Mouse (Mus musculus) intestine, postnatal 0 days (tissue): ENCODE results near the gene Adcy10. TPM values are rescaled to one million over a fixed set of nuclear protein-coding genes. Genes with fewer than 3 reads are reported as not detected.

ENCODE experiments used
- ATAC-seq: fragments of 200-750 bp; cut with Nextera tagmentation; 2 replicates; pipeline ENCODE4 v1.8.0; 2017; ENCODE audit warnings: mild to moderate bottlenecking, moderate TSS enrichment, moderate library complexity
- H3K27ac ChIP-seq: fragments of 300-500 bp; sonication (generic); 2 replicates; pipeline ENCODE4 v1.5.1; 2014; ENCODE audit warnings: mild to moderate bottlenecking, low read depth, low read length, moderate library complexity
- H3K27me3 ChIP-seq: fragments of 300-500 bp; sonication (generic); replicated peaks from 2 replicates; pipeline ENCODE4 v1.6.1; 2014; ENCODE audit warnings: low read length, mixed read lengths; ENCODE audit not compliant: control insufficient read depth, insufficient read depth
- H3K36me3 ChIP-seq: fragments of 300-500 bp; sonication (generic); 2 replicates; pipeline ENCODE4 v1.6.1; 2014; ENCODE audit warnings: mild to moderate bottlenecking, moderate library complexity; ENCODE audit not compliant: control insufficient read depth, insufficient read depth
- H3K4me1 ChIP-seq: fragments of 300-500 bp; sonication (generic); replicated peaks from 2 replicates; pipeline ENCODE4 v1.6.1; 2014; ENCODE audit warnings: antibody characterized with exemption, low read length, mixed read lengths; ENCODE audit not compliant: control insufficient read depth, insufficient read depth
- H3K4me2 ChIP-seq: fragments of 300-500 bp; sonication (generic); replicated peaks from 2 replicates; pipeline ENCODE4 v1.6.1; 2014; ENCODE audit warnings: low read depth, mild to moderate bottlenecking, moderate library complexity
- H3K4me3 ChIP-seq: fragments of 300-500 bp; sonication (generic); 2 replicates; pipeline ENCODE4 v1.5.1; 2014; ENCODE audit warnings: low read depth, low read length
- H3K9ac ChIP-seq: fragments of 300-500 bp; sonication (generic); 2 replicates; pipeline ENCODE4 v1.6.1; 2014; ENCODE audit warnings: mild to moderate bottlenecking, low read depth, low read length
- H3K9me3 ChIP-seq: fragments of 300-500 bp; sonication (generic); 2 replicates; pipeline ENCODE4 v1.6.1; 2016; ENCODE audit warnings: mixed run types; ENCODE audit not compliant: control insufficient read depth
- CTCF ChIP-seq: sonication (generic); IDR thresholded peaks from 2 replicates; pipeline ENCODE4 v1.5.1; 2016; ENCODE audit warnings: low read depth, mild to moderate bottlenecking, control low read depth, antibody characterized with exemption, moderate library complexity
- WGBS: fragments of 180-500 bp; shearing (Covaris S2); extraction: QIAGEN DNeasy Blood & Tissue Kit; methylation state at CpG from one replicate; pipeline ENCODE4 v1.1.7; 2014; 5-methylcytosine and 5-hydroxymethylcytosine counted together
- polyA plus RNA-seq: library from polyadenylated mRNA; unstranded; fragments of >200 nt; fragmentation: Nextera tagmentation; extraction: Ambion mirVana; gene quantifications from 2 replicates; pipeline ENCODE4 v1.2.1, GENCODE M21; 2015

The Adcy10 gene
- polyA plus RNA-seq, 1 experiment from 2014 or later: not detected

DNA sequence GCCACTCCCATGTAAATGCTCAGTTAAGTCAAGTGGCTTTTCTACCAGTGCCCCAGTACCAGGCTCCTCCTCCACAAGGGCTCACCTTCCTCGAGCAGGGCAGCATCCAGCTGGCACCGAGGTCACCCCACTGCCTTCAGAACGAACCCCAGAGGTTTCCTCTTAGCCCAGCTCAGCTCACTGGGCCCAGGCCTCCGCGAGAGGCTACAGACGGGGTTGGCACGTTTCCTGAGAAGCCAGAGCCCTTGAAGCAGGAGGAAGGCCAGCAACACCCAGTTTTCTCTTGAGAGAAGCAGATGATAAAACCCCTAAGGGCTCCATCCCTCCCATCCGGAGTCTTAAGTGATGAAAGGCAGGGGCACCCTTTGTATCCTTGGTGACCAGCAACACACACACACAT lies 105.8 kb downstream of the Adcy10 start:
- peaks cover 17% of the 10 kb centered on the region for H3K36me3 ChIP-seq
- TF ChIP-seq CTCF: no peak
- H3K4me3 ChIP-seq: no peak overlapping the region
- H3K4me2 ChIP-seq: no peak overlapping the region
- no peaks in the 10 kb centered on the region for H3K9me3 ChIP-seq
- H3K27ac ChIP-seq: peak overlapping the region; percentile 41; the same call in 1 of the 2 replicates
- WGBS: 62% methylated on average over 8 of the region's 8 CpGs
- H3K27me3 ChIP-seq: no peaks in the 10 kb centered on the region
- no peak overlapping the region for H3K9ac ChIP-seq
- peaks cover 7% of the 10 kb centered on the region for H3K4me1 ChIP-seq
- no peak for ATAC-seq

DNA sequence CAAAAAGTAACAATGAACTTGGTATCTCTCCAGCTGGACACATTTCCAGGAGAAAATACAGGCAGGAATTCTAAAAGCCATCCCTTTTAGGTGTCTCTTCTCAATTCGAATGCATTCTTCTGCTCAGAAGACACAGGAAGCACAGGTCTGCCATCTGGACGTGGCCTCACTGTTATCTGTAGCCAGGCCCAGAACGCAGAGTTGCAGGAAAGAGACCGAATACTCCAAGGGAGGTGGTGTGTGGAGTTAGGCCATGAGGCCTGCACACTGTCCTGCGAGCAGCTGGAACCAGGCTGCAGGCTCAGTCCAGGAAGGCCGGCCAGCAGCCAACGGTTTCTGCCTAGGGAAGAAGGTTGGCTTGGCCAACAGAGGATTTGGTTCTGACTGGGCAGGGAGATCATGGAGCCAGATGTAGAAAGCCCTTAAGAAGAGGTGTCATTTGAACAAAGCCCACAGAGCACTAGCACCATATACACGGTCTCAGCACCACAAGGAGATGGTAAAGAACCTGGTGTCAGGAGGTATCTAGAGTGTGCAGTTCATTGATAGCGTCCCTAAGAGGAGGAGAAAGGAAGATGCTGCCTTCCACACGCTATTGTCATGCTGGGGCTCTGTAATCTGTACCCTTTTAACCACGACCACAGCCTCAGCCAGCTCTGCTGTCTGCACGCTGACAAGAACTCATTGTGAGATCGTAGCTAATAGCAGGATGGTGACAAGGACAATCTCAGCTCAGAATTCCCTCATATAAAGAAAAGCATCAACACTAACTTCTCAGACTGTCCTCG lies 107.5 kb downstream of the Adcy10 start:
- no peak for ATAC-seq
- no peak for TF ChIP-seq CTCF
- H3K4me1 ChIP-seq: peaks cover 3% of the 10 kb centered on the region
- H3K4me3 ChIP-seq: no peak overlapping the region
- H3K36me3 ChIP-seq: peaks cover 25% of the 10 kb centered on the region
- WGBS: 84% methylated on average over 14 of the region's 14 CpGs
- no peak overlapping the region for H3K9ac ChIP-seq
- H3K4me2 ChIP-seq: no peak overlapping the region
- H3K9me3 ChIP-seq: no peaks in the 10 kb centered on the region
- H3K27me3 ChIP-seq: no peaks in the 10 kb centered on the region
- no peak overlapping the region for H3K27ac ChIP-seq

DNA sequence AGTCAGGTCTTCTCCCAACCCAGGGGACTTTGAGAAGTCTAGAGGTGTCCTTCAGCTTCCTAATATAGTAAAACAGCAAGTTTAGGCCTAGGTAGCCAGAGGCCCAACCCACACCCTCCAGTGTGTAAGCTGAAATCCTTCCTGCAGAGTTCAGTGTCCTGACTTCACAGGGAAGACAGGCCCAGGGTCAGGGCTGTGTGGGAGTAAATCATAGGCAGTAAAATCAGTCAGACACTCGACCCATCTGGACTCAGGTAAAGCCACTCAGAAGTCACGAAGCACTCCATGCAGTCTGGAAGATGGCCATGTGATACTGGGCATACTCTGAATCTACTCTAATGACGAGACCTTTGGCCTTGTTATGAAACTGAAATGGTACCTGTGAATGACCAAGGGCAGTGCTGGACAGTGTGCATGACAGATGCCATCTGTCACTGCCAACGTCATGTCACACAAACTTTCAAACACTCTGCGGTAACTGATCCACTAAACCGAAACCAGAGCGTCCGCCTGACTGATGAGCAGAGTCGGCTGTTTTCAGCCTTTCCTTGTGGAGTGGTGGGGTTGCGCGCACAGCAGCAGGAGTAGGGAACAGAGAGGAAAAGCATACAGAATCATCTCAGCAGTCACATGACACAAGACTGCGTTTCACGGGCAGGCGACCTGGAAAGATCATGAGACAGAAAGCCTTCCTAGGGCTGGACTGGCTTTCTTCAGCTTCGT lies 109.9 kb downstream of the Adcy10 start:
- Histone ChIP-seq H3K4me1 (0 out of 2 replicates have a peak, but pooled peaks cover 3% of the 10 kb centered on the region), H3K4me3 (no peak overlapping the region), H3K9ac (no peak overlapping the region), H3K36me3 (peaks cover 30% of the 10 kb centered on the region), H3K4me2 (no peak overlapping the region), H3K27ac (peak overlapping the region; percentile 37), H3K27me3 (no peaks in the 10 kb centered on the region), H3K9me3 (no peaks in the 10 kb centered on the region)
- peak; percentile 84 for ATAC-seq
- no peak for TF ChIP-seq CTCF
- 74% methylated on average over 15 of the region's 15 CpGs for WGBS

DNA sequence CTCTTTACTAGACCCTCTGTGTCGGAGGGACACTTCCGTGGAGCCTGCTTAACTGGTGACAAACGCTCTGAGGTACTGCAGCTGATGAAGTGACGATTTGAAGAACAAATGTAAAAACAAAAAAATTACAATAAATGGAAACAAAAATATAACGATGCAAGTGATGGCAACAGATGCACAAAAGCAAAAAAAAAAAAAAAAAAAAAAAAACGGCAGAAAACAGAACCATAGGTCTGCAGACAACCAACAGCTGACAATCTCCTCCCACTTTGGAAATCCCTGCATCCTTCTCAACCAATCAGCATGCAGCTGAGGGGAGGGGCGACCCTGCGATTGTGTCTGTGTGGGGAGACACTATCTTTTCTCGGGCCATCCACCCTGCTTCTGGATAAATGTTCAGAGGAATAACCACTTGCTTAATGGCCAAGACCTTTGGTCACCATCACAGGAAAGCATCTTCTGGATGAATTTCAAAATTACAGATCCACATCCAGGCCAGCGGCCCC lies 116.8 kb downstream of the Adcy10 start:
- H3K4me1 ChIP-seq: no peaks in the 10 kb centered on the region
- H3K9me3 ChIP-seq: no peaks in the 10 kb centered on the region
- 76% methylated on average over 10 of the region's 10 CpGs for WGBS
- no peaks in the 10 kb centered on the region for H3K27me3 ChIP-seq
- no peak for ATAC-seq
- H3K4me2 ChIP-seq: no peak overlapping the region
- no peak overlapping the region for H3K27ac ChIP-seq
- peaks cover 52% of the 10 kb centered on the region for H3K36me3 ChIP-seq
- H3K9ac ChIP-seq: no peak overlapping the region
- no peak overlapping the region for H3K4me3 ChIP-seq
- TF ChIP-seq CTCF: no peak

DNA sequence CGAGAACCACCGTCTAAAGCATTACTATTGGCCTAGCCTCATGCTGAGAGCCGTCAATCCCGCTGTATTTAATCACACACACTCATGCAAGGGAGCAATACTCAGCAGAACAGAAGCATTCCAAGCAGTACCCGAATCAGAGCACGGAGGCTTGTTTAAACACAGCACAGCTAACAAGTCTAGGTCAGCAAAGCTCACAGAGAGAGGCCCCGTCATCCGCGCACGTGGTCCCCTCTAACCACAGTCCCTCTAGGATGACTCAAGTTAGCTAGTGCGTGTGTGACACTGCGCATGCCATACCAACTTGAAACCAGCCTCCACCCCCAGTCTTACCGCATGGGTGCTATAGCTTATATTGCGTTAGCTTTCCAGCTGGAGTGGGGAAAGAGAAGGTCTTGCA lies 118.2 kb downstream of the Adcy10 start:
- no peak overlapping the region for H3K9ac ChIP-seq
- H3K4me1 ChIP-seq: no peaks in the 10 kb centered on the region

DNA sequence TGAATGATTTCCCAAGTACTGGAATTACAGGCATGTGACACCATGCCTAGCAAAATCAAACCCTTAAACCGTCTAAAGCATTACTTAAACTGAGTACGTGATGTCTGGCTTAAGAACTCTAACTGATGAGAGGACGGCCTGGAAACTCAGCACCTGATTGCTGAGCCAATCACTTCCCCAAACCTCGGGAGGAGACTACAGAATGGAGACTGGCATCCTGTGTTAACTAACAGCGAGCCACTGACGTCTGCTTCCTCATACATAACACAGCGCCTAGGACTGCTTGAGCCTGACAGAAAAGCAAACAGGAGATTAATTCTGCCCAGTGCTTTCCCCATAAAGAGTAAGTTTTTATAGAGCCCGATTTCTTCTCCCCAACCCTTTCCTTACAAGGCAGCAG lies 119.2 kb downstream of the Adcy10 start:
- Histone ChIP-seq H3K4me2 (no peak overlapping the region), H3K27me3 (no peaks in the 10 kb centered on the region), H3K27ac (no peak overlapping the region), H3K4me1 (no peaks in the 10 kb centered on the region), H3K9me3 (no peaks in the 10 kb centered on the region), H3K4me3 (no peak overlapping the region), H3K9ac (no peak overlapping the region), H3K36me3 (peaks cover 50% of the 10 kb centered on the region)
- no peak for TF ChIP-seq CTCF
- ATAC-seq: no peak
- 88% methylated on average over 8 of the region's 8 CpGs for WGBS

More for the DNA sequence above, 118.2 kb downstream of the Adcy10 start:
- no peak for TF ChIP-seq CTCF
- Histone ChIP-seq H3K36me3 (peaks cover 51% of the 10 kb centered on the region), H3K4me2 (no peak overlapping the region), H3K9me3 (no peaks in the 10 kb centered on the region), H3K27me3 (no peaks in the 10 kb centered on the region), H3K27ac (no peak overlapping the region), H3K4me3 (no peak overlapping the region)
- 86% methylated on average over 14 of the region's 14 CpGs for WGBS
- no peak for ATAC-seq
